Mouse (Mus musculus): ENCODE results near the gene Shc1.
A peak's percentile ranks its signal among the peaks of the same experiment; 100 is the strongest.

The Shc1 gene

DNA sequence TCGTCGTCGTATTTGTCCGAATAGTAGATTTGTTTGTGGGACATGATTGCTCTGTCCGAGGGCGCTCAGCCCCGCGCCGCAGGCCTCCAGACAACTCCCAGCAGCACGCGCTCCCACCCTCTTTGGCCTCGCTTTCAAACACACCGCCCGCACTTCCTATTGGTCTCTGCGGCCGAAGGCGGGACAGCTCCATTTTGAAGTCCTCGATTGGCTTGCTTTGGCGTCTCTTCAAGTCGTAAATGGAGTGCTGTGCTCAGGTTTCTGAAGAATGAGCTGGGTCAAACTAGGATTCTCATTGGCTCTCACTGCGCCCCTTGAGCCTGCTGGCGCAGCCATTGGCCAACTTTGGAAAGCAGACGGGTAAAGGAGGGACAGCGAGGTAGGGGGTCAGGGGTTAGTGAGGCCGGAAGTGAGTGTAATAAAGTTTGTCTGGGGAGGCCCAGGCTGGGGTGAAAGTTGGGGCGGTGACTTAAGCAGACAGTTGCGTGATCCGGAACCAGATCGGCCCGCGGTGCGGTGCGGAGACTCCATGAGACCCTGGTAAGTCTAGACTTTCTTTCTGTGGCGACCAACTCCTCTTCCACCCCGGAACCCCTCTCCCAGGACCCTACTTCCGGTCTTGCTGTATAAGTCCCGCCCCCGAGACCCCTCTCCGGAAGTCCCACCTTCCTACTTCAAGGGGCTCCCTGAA, at the start of gene Shc1, which contains the start of gene Cks1b:
TSS of gene Shc1 (plus strand) at position 274 of the 691 bp plus-strand sequence.
TSS of gene Cks1b (minus strand) at position 214 of the 691 bp plus-strand sequence.
- peak; percentile 98 for DNase-seq (ENCODE audit: low read depth, low spot score)

DNA sequence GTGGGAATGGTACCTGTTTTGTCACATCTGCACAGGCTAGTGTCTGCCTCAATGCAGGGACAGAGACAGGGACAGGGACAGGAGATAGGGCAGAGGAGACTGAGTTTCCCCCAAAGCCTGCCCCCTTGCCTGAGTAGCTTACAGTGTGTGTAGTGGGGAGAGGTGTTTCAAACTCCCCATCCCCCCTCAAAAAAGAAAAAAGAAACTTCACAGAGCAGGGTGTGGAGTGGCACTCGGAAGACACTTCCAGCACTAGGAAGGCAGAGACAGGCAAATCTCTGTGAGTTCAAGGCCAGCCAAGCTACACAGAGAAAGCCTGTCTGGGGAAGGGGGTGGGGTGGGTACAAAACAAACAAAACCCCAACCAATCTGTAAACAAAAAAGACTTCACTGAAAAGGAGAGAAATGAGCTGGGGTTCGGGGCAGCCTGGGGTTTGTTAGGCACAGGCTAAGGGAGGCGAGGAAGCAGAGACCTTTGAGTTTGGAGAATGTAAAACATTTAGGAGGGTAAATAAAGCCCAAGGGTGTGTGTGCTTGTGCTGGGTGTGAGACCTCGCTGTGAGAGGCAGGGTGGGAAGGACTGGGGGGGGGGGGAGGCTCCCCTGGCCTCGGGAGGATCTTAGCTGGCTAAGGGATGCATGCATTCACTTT, 44.5 kb upstream of the Shc1 start:
- no peak for DNase-seq (ENCODE audit: low read depth, low spot score)

DNA sequence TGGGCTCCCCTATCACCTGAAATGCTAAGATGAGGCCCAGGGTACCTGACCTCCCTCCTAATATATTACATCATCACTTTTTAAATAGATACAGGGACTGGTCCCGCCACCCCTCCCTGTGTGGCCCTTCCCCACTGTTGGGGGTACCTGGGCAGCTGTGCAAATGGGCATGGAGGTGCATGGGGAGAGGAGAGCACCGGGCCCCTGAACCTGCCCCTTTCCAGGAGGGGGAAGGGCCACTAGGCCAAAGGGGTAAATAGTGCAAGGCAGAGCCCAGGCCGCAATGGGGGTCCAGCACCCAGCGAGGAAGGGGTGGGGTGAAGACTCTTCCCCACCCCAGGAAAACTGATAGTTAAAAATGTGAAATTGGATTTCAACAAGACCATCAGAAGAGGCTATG, 40.4 kb upstream of the Shc1 start:
- DNase-seq (ENCODE audit: low read depth, low spot score): no peak

DNA sequence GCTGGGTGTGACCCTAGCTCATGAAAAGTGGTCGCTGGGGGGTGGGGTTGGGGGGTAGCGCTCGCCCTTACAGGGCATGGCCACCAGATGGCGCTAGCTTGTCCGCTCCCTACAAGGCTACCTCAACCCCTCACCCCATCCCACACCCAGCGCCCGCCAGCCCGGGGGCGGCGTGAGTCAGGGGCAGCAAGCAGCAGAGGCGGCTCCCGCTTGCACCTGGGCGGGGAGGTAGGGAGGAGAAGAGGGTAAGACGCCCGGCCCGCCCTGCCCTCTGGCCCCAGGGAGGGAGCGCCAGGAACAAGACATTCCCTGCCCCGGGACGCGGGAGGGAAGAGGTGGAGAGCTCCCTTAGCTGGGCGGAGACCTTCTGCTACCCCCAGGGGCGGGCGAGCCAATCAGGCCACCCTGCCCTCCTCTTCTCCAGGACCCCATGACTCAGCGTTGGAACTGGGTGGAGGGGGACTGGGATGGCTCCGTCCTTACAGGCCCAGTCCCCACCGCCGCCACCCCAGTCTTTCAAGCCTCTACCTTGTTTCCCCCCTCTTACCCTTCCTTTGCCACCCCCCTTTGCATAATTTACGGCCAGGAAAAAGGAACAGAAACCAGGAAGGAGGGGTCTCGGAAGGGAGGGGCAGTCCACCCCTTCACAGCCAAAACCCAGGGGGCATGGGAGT, 39.7 kb upstream of the Shc1 start:
- no peak for DNase-seq (ENCODE audit: low read depth, low spot score)

DNA sequence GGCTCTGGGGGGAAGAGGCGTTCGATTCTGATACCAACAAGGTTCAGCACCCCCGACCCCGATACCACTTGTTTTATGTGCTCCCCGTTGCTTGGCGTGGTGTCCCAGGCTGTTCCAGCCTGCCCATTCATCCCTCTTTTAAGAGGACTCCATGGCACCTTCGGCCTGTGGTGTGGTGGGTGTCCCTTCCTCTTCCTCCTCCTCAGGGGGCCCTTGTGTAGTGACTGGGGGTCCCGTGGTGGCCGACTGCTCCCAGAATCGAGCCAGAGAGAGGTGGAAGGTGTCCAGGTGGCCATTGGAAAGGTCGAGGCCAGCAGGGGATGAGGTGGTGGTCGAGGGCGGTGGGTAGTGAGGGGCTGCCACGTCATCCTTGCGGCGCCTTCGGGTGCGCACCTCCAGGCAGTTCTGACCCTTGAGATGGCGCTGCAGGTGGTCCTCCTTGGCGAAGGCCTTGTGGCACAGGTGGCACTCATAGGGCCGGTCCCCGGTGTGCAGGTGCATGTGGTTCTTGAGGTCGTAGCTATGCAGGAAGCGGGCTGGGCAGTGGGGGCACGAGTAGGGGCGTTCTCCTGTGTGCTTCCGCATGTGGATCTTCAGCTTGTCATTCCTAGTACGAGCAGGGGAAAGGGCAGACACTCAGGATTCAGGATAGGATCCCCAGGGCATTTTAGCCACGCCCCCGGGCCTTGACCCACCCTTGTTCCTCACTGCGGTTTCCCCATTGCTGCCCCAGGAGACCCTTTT, 38.7 kb upstream of the Shc1 start:
- no peak for DNase-seq (ENCODE audit: low read depth, low spot score)

DNA sequence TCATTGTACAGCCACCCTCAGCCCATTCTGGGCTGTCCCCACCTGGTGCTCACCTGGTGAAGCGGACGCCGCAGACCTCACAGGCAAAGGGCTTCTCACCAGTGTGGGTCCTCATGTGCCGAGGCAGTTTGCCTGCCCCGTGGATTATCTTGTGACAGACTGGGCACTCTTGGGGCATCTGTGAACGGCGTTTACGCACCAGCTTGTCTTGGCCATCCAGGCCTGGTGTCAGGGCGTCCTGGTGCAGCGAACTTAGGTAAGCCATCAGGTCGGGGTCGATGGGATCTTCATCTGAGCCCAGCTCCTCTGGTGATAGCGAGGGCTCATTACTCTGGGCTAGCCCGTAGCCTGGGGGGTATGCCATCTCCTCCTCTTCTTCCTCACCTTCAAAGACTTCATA, 38.0 kb upstream of the Shc1 start:
- no peak for DNase-seq (ENCODE audit: low read depth, low spot score)

DNA sequence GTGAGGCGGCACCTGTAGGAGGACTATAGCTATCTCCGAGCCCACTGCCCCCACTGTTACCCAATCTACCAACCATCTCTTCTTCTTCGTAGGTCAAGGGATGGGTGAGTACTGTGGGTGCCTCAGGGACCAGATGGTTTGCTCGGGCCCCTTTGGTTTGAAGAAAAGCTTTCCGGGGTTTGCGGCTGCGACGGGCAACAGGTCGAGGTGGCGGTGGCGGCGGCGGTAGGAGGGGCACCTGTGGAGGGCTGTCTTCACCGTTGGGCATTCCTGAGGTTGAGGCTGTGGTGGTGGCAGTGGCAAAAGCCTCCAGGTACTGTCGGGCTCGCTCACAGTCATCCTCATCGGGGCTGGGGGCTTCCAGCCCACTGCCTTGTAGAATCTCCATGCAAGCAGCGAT, 37.5 kb upstream of the Shc1 start:
- DNase-seq (ENCODE audit: low read depth, low spot score): no peak

DNA sequence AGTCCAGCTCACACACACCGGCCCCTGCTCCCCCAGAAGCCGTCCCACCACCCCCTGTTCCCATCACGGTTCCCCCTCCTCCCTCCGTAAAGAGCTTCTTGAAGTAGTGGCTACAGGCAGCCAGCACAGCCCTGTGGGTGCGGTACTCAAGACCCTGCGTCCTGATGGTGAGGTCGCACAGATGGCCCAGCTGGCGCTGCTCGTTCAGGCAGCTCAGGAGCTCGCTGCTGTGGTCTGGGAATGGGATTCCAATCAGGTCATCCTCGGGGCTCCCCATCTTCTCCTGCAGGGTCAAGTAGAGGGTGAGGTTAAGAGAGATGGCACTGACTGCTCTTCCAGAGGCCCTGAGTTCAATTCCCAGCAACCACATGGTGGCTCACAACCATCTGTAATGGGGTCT, 37.0 kb upstream of the Shc1 start:
- no peak for DNase-seq (ENCODE audit: low read depth, low spot score)

DNA sequence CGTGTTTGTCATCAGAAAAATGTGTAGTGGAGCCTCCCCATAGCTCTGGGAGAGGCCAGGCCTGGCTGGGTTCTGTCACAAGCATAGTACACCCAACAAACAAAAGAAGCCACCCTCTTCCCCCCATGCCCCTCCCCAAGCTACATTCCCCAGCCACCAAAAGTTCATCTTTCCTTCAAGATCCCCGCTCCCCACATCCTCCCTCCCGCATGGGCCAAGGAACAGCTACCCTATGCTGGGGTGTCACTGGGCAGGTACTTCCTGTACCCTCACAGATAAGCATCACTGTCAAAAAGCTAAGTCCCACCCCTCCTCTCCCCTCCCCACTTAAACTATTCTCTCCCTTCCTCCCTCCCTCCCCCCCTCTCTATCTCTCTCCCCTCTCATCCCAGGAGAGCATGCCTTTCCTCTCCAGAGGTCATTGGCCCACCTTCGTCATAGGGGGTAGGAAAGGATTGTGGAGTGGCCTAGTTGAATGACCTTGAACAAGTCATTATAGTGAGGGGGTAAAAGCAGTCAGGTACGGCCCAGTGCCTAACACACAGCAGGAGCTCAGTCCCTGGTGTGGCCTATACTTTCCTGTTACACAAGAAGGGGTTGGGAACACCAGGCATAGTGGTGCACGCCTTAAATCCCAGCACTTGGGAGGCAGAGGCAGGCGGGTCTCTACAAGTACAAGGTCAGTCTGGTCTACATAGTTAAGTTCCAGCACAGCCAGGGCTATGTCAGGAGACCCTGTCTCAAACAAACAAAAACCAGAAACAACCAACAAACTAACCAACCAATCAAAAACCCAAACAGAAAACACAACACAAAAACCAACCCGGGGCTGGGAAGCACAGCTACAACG, 36.0 kb upstream of the Shc1 start:
- no peak for DNase-seq (ENCODE audit: low read depth, low spot score)

DNA sequence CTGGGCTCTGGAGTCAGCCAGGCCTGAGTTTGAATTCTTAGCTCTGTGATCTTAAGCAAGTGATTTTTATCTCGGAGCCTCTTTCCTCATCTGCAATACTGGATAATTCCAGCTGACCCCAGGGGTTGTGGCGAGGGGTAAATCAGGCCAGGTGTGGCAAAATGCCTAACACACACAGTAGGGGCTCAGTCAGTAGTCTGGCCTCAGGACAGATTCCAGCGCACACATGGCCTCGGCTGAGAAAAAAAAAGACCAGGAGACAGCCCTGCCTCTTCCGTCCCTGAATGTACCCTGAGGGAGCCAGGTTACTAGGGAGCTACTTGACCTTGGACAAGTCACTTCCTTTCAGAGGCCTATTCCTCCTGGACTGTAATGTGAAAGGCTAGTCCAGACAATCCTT, 35.3 kb upstream of the Shc1 start:
- DNase-seq (ENCODE audit: low read depth, low spot score): no peak

DNA sequence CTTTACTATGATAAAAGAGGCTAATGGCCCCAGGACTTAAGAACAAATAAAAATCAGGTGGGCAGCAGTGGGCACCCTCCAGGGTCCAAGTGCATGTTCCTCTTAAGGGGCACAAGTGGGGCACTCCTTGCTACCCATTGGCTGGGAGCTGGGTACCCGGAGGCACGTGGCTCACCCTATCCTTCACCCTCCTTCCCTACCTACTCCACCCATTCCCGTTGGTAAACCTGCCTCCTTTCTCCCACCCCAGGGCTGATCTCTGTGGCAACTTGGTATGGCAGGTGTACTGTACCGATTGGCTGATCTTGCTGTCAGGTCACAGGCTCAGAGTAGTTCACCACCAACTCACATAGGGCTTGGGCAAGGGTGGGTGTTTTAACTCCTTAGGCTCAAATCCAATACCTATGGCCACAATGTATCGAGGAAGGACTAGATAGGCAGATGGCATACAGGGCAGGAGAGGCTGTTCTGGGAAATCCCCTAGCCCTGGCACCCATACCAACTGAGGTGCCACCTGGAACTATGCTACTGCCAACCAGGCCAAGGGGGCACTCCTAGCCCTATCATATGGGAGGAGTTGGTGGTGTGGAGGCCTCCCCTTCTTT, 34.5 kb upstream of the Shc1 start:
- no peak for DNase-seq (ENCODE audit: low read depth, low spot score)

DNA sequence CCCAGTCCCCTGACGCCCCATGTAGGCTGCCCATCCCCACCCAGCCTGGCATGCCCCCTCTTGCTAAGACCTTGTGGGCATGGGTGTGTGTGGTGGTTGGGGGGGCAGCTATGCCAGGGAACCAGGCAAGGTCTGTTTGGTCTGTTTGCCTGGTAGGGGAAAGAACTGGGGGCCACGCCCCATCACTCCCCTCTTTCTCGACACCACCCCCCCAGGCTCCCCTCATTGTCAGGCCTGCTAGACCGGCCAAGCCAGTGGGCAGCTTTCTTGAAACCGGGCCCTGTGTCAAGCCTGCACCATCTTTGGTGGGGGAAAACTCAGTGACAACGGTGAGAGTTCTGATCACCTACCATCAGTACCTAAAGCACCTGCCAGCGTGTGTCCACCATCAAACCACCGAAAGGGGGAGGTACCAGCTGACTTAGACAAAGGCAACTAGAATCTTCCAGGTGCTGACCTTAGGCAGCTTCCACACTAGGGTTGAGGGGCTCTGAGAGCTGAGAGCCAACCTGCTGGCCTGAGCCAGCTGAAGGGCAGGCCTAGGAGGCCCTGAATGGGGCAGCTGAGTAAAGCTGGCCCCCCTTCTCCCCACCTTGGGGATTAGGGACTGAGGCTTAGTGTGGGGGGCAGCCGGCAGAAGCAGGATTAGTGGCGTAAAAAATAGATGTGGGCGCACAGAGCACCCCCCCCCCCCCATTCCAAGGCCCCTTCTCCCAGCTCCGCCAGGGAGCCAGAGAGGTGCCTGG, 33.7 kb upstream of the Shc1 start:
- no peak for DNase-seq (ENCODE audit: low read depth, low spot score)

DNA sequence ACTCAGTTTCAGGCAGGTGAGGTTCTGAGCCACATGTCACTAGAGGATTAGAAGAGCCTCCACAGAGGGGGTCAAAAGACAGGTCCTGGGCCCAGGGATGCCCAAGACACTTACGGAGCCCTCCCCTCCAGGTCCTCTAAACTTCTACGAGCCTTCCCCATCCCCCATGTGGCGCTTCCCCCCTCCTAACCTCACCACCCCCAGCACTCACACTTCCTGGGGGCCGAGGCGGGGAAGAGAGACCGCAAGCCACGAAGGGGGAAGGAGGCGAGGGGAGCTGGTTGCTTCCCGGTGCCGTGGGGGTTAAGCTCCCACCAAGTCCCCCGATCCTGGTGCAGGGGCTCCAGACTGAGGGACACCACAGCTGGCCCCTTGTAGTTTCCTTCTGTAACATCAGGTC, 32.8 kb upstream of the Shc1 start:
- no peak for DNase-seq (ENCODE audit: low read depth, low spot score)

DNA sequence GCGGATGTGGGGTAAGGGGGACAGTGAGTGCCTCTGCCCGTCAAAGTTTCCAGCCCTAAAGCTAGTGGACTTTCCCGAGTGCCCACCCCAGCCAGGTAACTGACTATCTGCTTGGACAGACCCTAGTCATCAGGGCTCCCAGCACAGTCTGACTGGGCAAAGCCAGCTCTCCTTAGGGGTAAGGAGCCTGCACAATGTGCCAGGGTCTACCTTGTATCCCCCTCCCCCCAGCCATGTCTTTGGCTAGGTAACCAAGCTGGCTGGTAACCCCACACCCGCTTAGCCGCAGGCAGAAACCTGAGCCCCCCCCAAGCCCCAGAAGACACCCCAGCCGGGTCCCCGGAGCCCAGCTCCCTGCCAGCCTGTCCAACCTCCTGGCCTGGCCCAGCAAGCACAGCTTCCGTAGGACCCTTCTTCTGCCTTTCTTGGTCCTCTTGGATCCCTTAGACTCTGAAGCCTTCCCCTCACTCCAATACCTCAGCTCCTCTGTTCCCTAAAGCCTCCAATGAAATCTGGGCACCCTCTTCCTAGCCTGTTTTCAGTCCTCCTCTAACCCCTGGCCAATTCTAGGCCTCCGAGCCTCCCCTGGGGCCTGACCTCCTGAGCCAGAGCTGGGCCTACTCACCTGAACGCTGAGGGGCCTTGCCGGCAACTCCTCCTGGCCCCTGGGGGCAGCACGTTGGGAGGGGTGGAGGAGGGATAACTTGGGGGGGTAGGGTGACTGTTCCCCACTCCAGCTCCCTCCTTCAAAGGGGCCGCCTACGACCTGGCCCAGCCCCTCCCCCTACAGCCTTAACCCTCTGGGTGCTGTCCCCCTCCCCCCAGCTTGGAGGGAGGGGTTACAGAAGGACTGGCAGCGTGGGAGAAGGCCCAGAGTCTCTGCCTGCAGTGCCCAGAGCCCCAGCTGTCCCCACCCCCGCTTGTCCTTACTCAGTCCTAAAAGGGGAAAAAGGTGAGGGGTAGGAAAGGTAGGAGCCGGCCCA, 31.5 kb upstream of the Shc1 start:
- no peak for DNase-seq (ENCODE audit: low read depth, low spot score)

DNA sequence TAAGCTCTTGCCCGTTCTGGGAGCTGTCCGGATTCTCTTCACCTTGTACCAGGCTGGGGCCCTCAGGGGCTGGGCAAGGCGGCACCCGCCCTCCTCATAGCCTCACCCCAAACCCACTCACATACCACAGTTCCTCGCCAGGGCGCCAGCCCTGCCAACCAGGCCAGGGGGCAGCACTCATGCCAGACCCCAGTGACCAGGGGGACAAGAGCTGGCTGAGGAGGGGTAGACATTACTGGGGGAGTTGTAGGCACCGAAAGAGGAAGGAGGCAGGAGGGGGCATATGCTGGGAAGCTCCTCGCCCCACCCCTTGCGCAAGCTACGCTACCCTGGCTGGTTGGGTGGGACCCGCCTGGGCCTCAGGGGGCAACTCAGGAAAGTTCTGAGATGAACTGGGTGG, 30.6 kb upstream of the Shc1 start:
- no peak for DNase-seq (ENCODE audit: low read depth, low spot score)

DNA sequence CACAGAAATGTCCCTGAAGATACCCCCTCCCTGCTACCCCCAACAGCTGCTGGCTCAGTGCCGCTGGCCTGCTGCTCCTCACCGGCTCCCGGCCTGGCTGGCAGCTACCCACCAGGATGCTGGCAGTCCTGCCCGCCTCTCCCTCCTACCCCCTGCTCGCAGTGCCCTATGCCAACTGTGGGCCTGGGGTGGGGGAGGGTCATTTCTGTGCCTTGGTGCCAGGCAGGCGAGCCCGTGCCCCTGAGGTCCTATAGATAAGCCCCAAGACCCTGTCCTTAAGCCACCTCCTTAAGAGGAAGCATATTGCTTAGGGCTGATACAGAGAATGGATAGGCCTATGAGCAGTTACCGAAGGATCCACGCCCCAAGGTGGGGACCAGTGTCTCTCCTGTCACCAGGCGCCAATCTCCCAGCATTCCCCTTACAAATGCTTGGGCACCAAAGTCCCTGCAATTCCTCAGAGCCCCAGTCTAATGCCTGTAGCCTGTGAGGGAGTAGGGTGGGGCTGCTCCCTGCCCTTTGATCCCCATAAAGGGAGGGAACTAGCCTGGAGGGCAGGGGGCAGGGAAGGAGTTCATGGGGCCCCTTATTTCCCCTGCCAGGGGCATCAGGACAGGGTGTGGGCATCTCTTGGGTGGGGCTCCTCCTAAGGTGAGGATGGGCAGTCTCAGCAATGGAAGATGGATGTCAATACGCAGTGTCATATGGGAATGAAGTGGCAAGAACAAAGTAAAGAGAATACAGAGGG, 29.9 kb upstream of the Shc1 start:
- DNase-seq (ENCODE audit: low read depth, low spot score): no peak

DNA sequence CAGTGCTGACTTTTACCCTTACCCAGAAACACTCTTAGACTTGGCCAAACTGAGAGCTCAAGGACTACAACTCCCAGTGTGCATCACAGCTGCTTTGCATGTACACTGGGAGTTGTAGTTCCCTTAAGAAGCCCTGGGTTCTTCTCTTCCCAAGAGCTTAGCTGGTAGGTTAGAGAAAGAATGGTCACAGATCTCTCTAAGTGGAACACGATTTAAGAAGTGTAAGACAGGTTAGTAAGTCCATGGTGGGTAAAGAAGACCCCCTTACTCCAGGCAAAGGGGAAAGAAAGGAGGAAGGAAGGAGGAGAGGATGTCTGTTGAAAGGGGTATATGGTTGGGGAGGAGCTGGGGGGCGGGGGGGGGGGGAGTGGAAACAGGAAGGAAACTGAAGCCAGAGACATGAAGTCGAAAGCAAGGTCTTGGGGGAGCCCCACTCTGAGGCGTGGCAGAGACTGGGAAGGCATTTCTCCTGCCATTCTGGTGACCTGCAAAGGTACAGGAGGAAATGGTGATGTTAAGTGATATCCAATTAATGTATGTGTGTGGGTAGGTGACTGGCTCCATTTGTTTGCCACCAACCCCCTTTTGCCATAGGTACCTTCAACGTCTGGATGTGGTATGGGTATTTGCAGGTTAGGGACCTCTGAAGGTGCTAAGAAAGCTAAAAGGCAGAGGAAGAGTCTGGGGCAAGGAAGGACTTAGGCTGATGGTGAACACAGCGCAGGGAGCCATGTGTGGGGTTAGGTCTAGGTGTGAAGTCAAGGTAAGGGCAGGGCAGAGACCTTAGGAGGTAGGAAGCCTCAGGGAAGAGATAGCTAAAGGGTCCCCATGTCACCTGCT, 29.1 kb upstream of the Shc1 start:
- no peak for DNase-seq (ENCODE audit: low read depth, low spot score)

Measured in telencephalon, adult 2 months (tissue).